Mouse (Mus musculus): ENCODE measurements at regions not wholly inside any gene's neighbourhood (a gene's known extent, or its start where the extent isn't known, plus 50 kb on each side); places are given as distances from the start of the nearest gene placed in this dataset.

DNA sequence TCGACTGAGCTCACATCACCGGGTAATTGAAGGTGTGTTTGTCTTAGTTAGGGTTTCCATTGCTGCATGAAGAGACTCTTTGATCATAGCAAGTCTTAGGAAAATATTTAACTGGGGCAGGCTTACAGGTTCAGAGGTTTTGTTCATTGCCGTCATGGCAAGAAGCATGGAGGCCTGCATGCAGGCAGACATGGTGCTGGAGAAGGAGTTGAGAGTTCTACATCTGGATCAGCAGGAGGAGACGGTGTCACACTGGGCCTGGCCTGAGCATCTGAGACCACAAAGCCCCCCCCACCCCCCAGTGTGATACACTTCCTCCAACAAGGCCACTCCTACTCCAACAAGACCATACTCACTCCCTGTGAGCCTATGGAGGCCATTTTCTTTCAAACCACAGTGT lies 61.3 kb upstream of the Cyp1b1 start:
- H3K9ac ChIP-seq (ENCODE audit: low read depth, low read length): no peak overlapping the region
- 98% methylated on average over 4 of the region's 4 CpGs for WGBS
- H3K36me3 ChIP-seq (ENCODE audit: control insufficient read depth, insufficient read depth, low read length): no peaks in the 10 kb centered on the region
- H3K27me3 ChIP-seq (ENCODE audit: control insufficient read depth, insufficient read depth, low read depth, low read length): no peaks in the 10 kb centered on the region
- H3K27ac ChIP-seq (ENCODE audit: low read length): no peak overlapping the region
- H3K9me3 ChIP-seq (replicated peaks; ENCODE audit: control insufficient read depth, low read length, poor library complexity, severe bottlenecking): 0 out of 2 replicates have a peak, but pooled peaks cover 2% of the 10 kb centered on the region
- no peak for ATAC-seq
- H3K4me1 ChIP-seq (ENCODE audit: control insufficient read depth, insufficient read depth, low read length): peaks cover 3% of the 10 kb centered on the region; the same call in 1 of the 2 replicates
- no peak overlapping the region for H3K4me3 ChIP-seq (ENCODE audit: low read depth, low read length)
- H3K4me2 ChIP-seq (ENCODE audit: low read length): no peak overlapping the region

- H3K9ac ChIP-seq (ENCODE audit: low read depth, low read length): no peak overlapping the region
These were observed 60.4 kb upstream of the Cyp1b1 start for GRCm38 (mm10) chr17:79775216-79775615.

GRCm38 (mm10) chr17:79774291-79774690 lies 59.4 kb upstream of the Cyp1b1 start:
- H3K27ac ChIP-seq (ENCODE audit: low read length): no peak overlapping the region
- WGBS: 78% methylated on average over 1 of the region's 1 CpGs
- no peaks in the 10 kb centered on the region for H3K27me3 ChIP-seq (ENCODE audit: control insufficient read depth, insufficient read depth, low read depth, low read length)
- no peak overlapping the region for H3K4me2 ChIP-seq (ENCODE audit: low read length)
- H3K4me3 ChIP-seq (ENCODE audit: low read depth, low read length): no peak overlapping the region
- H3K9ac ChIP-seq (ENCODE audit: low read depth, low read length): no peak overlapping the region
- no peaks in the 10 kb centered on the region for H3K36me3 ChIP-seq (ENCODE audit: control insufficient read depth, insufficient read depth, low read length)
- H3K9me3 ChIP-seq (replicated peaks; ENCODE audit: control insufficient read depth, low read length, poor library complexity, severe bottlenecking): no peaks in the 10 kb centered on the region
- H3K4me1 ChIP-seq (ENCODE audit: control insufficient read depth, insufficient read depth, low read length): peaks cover 3% of the 10 kb centered on the region; the same call in 1 of the 2 replicates
- no peak for ATAC-seq

More at GRCm38 (mm10) chr17:79775216-79775615, 60.4 kb upstream of the Cyp1b1 start:
- no peak overlapping the region for H3K4me2 ChIP-seq (ENCODE audit: low read length)
- H3K4me3 ChIP-seq (ENCODE audit: low read depth, low read length): no peak overlapping the region
- peaks cover 3% of the 10 kb centered on the region; the same call in 1 of the 2 replicates for H3K4me1 ChIP-seq (ENCODE audit: control insufficient read depth, insufficient read depth, low read length)
- 60% methylated on average over 6 of the region's 6 CpGs for WGBS
- H3K36me3 ChIP-seq (ENCODE audit: control insufficient read depth, insufficient read depth, low read length): no peaks in the 10 kb centered on the region
- peak; percentile 51; the same call in 1 of the 2 replicates for ATAC-seq
- H3K27ac ChIP-seq (ENCODE audit: low read length): no peak overlapping the region
- H3K27me3 ChIP-seq (ENCODE audit: control insufficient read depth, insufficient read depth, low read depth, low read length): no peaks in the 10 kb centered on the region
- 0 out of 2 replicates have a peak, but pooled peaks cover under 1% of the 10 kb centered on the region for H3K9me3 ChIP-seq (replicated peaks; ENCODE audit: control insufficient read depth, low read length, poor library complexity, severe bottlenecking)

- Histone ChIP-seq H3K9ac (ENCODE audit: low read depth, low read length) (no peak overlapping the region), H3K4me1 (ENCODE audit: control insufficient read depth, insufficient read depth, low read length) (peaks cover 3% of the 10 kb centered on the region; the same call in 1 of the 2 replicates), H3K9me3 (replicated peaks; ENCODE audit: control insufficient read depth, low read length, poor library complexity, severe bottlenecking) (no peaks in the 10 kb centered on the region), H3K4me2 (ENCODE audit: low read length) (no peak overlapping the region), H3K4me3 (ENCODE audit: low read depth, low read length) (no peak overlapping the region), H3K27me3 (ENCODE audit: control insufficient read depth, insufficient read depth, low read depth, low read length) (no peaks in the 10 kb centered on the region), H3K36me3 (ENCODE audit: control insufficient read depth, insufficient read depth, low read length) (no peaks in the 10 kb centered on the region), H3K27ac (ENCODE audit: low read length) (no peak overlapping the region)
- WGBS: 61% methylated on average over 4 of the region's 4 CpGs
- ATAC-seq: no peak
These were observed 57.4 kb upstream of the Cyp1b1 start for GRCm38 (mm10) chr17:79772219-79772618.

DNA sequence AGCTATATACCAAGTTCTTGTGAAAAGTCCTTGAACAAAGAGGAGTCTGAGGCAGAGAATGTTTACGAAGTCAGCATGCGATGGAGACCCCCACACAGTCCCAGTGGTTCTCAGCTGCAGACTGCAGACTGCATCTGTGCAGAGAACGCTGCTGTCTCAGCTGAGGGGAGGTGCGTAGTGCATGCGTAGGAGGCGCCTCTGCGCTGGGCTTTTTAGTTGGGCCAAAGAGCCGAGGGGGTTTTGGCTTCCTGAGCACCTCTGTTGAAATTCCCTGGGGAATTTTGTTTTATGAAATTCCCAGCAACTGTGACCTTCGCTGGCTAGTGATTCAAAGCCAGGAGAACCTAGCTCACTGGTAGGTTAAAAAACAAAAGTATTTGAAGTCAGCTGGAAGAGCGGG lies 56.9 kb upstream of the Cyp1b1 start:
- H3K4me2 ChIP-seq (ENCODE audit: low read length): peak overlapping the region; percentile 5; the same call in 1 of the 2 replicates
- WGBS: 14% methylated on average over 10 of the region's 10 CpGs
- no peak overlapping the region for H3K27ac ChIP-seq (ENCODE audit: low read length)
- no peaks in the 10 kb centered on the region for H3K9me3 ChIP-seq (replicated peaks; ENCODE audit: control insufficient read depth, low read length, poor library complexity, severe bottlenecking)
- 0 out of 2 replicates have a peak, but pooled peaks have one; percentile 58 for ATAC-seq
- H3K9ac ChIP-seq (ENCODE audit: low read depth, low read length): no peak overlapping the region
- peaks cover 3% of the 10 kb centered on the region; the same call in 1 of the 2 replicates for H3K4me1 ChIP-seq (ENCODE audit: control insufficient read depth, insufficient read depth, low read length)
- H3K4me3 ChIP-seq (ENCODE audit: low read depth, low read length): no peak overlapping the region
- H3K27me3 ChIP-seq (ENCODE audit: control insufficient read depth, insufficient read depth, low read depth, low read length): no peaks in the 10 kb centered on the region
- no peaks in the 10 kb centered on the region for H3K36me3 ChIP-seq (ENCODE audit: control insufficient read depth, insufficient read depth, low read length)

GRCm38 (mm10) chr17:79770911-79771310 lies 56.0 kb upstream of the Cyp1b1 start:
- no peak overlapping the region for H3K4me2 ChIP-seq (ENCODE audit: low read length)
- H3K4me3 ChIP-seq (ENCODE audit: low read depth, low read length): no peak overlapping the region
- no peak overlapping the region for H3K9ac ChIP-seq (ENCODE audit: low read depth, low read length)
- H3K27me3 ChIP-seq (ENCODE audit: control insufficient read depth, insufficient read depth, low read depth, low read length): no peaks in the 10 kb centered on the region
- peaks cover 3% of the 10 kb centered on the region; the same call in 1 of the 2 replicates for H3K4me1 ChIP-seq (ENCODE audit: control insufficient read depth, insufficient read depth, low read length)
- no peaks in the 10 kb centered on the region for H3K9me3 ChIP-seq (replicated peaks; ENCODE audit: control insufficient read depth, low read length, poor library complexity, severe bottlenecking)
- no peak overlapping the region for H3K27ac ChIP-seq (ENCODE audit: low read length)
- H3K36me3 ChIP-seq (ENCODE audit: control insufficient read depth, insufficient read depth, low read length): no peaks in the 10 kb centered on the region
- no peak for ATAC-seq
- WGBS: 79% methylated on average over 7 of the region's 7 CpGs

DNA sequence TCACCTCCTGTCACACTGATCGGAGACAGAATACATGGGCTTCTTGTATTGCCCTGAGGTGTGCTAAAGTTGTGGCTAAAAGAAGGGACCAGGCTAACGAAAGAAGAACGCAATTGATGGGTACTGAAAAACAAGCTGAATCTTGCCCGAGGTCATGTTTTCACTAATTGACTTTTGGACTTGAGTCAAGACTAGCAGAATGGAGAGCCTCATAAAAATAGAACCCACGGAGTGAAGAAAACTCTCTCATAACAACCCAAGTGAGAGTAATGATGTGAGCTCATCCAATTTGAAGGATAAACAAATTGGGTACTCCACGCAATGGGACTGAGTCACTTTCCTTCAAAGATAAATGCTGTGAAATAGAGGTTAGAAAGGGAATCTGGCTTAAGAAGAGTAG lies 55.0 kb upstream of the Cyp1b1 start:
- no peaks in the 10 kb centered on the region for H3K27me3 ChIP-seq (ENCODE audit: control insufficient read depth, insufficient read depth, low read depth, low read length)
- no peak for ATAC-seq
- no peak overlapping the region for H3K27ac ChIP-seq (ENCODE audit: low read length)
- H3K9me3 ChIP-seq (replicated peaks; ENCODE audit: control insufficient read depth, low read length, poor library complexity, severe bottlenecking): no peaks in the 10 kb centered on the region
- 87% methylated on average over 6 of the region's 6 CpGs for WGBS
- H3K4me1 ChIP-seq (ENCODE audit: control insufficient read depth, insufficient read depth, low read length): peaks cover 3% of the 10 kb centered on the region; the same call in 1 of the 2 replicates
- H3K4me2 ChIP-seq (ENCODE audit: low read length): no peak overlapping the region
- no peaks in the 10 kb centered on the region for H3K36me3 ChIP-seq (ENCODE audit: control insufficient read depth, insufficient read depth, low read length)
- no peak overlapping the region for H3K4me3 ChIP-seq (ENCODE audit: low read depth, low read length)
- no peak overlapping the region for H3K9ac ChIP-seq (ENCODE audit: low read depth, low read length)

GRCm38 (mm10) chr17:79768080-79768479 lies 53.2 kb upstream of the Cyp1b1 start:
- ATAC-seq: no peak
- Histone ChIP-seq H3K27ac (ENCODE audit: low read length) (no peak overlapping the region), H3K36me3 (ENCODE audit: control insufficient read depth, insufficient read depth, low read length) (no peaks in the 10 kb centered on the region), H3K9ac (ENCODE audit: low read depth, low read length) (no peak overlapping the region), H3K4me2 (ENCODE audit: low read length) (no peak overlapping the region), H3K4me1 (ENCODE audit: control insufficient read depth, insufficient read depth, low read length) (peaks cover 3% of the 10 kb centered on the region; the same call in 1 of the 2 replicates), H3K9me3 (replicated peaks; ENCODE audit: control insufficient read depth, low read length, poor library complexity, severe bottlenecking) (no peaks in the 10 kb centered on the region), H3K4me3 (ENCODE audit: low read depth, low read length) (no peak overlapping the region), H3K27me3 (ENCODE audit: control insufficient read depth, insufficient read depth, low read depth, low read length) (no peaks in the 10 kb centered on the region)
- 62% methylated on average over 2 of the region's 2 CpGs for WGBS

DNA sequence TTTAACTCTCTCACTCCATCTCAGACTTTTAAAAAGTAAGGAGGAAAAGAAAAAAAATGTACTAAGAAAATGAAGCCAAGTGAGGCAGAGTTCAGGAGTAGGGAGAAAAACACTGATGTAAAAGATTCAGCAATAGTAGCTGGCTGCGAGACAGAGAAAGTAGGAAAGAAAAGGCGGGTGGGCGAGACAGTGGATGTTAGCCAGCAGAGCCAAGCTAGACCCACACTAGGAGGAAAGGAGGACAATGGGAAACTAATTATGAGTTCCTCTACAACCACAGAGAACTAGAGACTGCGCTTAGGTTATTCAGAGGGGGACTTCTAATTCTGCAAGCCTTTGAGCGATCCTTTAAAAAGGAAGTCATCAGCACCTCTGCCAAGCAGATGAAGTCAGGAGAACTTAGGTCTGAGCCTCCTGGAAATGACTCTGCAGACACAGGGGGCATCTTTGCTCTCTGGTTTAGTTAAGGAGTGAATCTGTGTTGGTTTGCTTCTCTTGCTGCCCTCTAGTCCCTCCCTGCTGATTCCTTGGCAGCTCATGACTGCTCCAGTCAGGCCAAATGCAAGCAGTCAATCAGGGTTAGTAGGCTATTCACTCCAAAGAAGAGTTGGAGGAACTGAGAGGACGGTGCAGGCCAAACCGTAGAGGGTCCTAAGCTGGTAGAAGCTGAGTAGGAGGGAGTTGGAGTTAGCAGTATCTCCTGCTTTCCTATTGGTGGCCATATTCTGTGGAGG lies 50.4 kb upstream of the Cyp1b1 start:
- Histone ChIP-seq H3K4me1 (ENCODE audit: control insufficient read depth, insufficient read depth, low read length) (no peaks in the 10 kb centered on the region), H3K27me3 (ENCODE audit: control insufficient read depth, insufficient read depth, low read depth, low read length) (no peaks in the 10 kb centered on the region), H3K9me3 (replicated peaks; ENCODE audit: control insufficient read depth, low read length, poor library complexity, severe bottlenecking) (no peaks in the 10 kb centered on the region), H3K4me3 (ENCODE audit: low read depth, low read length) (no peak overlapping the region), H3K27ac (ENCODE audit: low read length) (no peak overlapping the region), H3K9ac (ENCODE audit: low read depth, low read length) (no peak overlapping the region), H3K4me2 (ENCODE audit: low read length) (no peak overlapping the region), H3K36me3 (ENCODE audit: control insufficient read depth, insufficient read depth, low read length) (no peaks in the 10 kb centered on the region)
- WGBS: 77% methylated on average over 7 of the region's 7 CpGs
- peak; percentile 62 for ATAC-seq

All from midbrain, embryonic 16.5 days (tissue).